Mouse (Mus musculus) lung, adult 2 months (tissue): ENCODE data around the gene Glmp. TPM values are rescaled to one million over a fixed set of nuclear protein-coding genes. Genes with fewer than 3 reads are reported as not detected.
"Not testable (repeated sequence)": the region's sequence is repeated elsewhere in the genome, so short reads cannot be mapped to it uniquely, and the experiment has no call there.

ENCODE experiments used
- DNase-seq: peaks from one replicate; pipeline ENCODE4 v3.0.0; 2022
- H3K4me1 ChIP-seq: fragments of 200-500 bp; 2 replicates; pipeline ENCODE4 v1.6.1; 2011; ENCODE audit warnings: low read length; ENCODE audit not compliant: control insufficient read depth, insufficient read depth
- H3K4me3 ChIP-seq: fragments of 200-500 bp; replicated peaks from 2 replicates; pipeline ENCODE3; 2011; ENCODE audit warnings: low read depth, mild to moderate bottlenecking, control low read depth, low read length; ENCODE audit errors: extremely low read depth
- CTCF ChIP-seq: fragments of 200-500 bp; IDR thresholded peaks from 2 replicates; pipeline ENCODE4 v1.5.1; 2011; ENCODE audit warnings: mild to moderate bottlenecking, low read length, control low read depth; ENCODE audit not compliant: insufficient read depth
- POLR2A ChIP-seq: fragments of 200-500 bp; IDR thresholded peaks from 2 replicates; pipeline ENCODE4 v1.6.1; 2011; ENCODE audit warnings: low read depth, mild to moderate bottlenecking, control low read depth, low read length, borderline replicate concordance; ENCODE audit errors: extremely low read depth
- WGBS: fragments of 180-500 bp; shearing (Covaris S2); methylation state at CpG from one replicate; pipeline ENCODE4 v1.1.7; 2018; 5-methylcytosine and 5-hydroxymethylcytosine counted together
- polyA plus RNA-seq: library from polyadenylated mRNA; depleted of rRNA; stranded (reverse); fragments of >200 nt; gene quantifications from 2 replicates; pipeline ENCODE4 v1.2.3, GENCODE M21; 2012; rRNA removed

The Glmp gene
- polyA plus RNA-seq, result 148 and 183 TPM in 2 replicates

DNA sequence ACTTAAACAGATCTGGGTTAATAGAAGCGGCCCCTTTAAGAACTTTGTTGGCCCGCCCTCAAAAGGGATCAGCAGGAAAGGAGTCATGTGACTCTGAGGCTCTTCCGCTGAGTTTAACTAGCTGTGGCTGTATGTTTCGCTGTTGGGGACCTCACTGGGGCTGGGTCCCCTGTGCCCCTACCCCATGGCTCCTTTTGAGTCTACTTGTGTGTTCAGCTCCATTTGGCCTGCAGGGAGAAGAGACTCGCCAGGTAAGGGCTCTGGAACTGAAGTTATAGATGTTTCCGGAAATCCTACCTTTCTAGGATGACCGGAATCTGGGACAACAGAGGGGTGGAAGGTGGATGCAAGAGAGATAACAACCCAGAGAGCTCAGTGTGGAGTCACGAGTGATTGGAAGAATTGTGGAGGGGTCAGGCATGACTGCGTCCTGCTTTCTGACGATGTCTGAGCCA lies at the start of gene Glmp:
Glmp (plus strand) TSS at position 73 of the 455 bp plus-strand sequence.
- under 1% methylated on average over 10 of the region's 10 CpGs for WGBS
- Histone ChIP-seq H3K4me1 (peaks cover 9% of the 10 kb centered on the region), H3K4me3 (peak within 1 kb of the TSS; percentile 98)
- DNase-seq, result peak; percentile 62
- TF ChIP-seq CTCF (no peak), POLR2A (peak; percentile 67; the same call in 1 of the 2 replicates)

DNA sequence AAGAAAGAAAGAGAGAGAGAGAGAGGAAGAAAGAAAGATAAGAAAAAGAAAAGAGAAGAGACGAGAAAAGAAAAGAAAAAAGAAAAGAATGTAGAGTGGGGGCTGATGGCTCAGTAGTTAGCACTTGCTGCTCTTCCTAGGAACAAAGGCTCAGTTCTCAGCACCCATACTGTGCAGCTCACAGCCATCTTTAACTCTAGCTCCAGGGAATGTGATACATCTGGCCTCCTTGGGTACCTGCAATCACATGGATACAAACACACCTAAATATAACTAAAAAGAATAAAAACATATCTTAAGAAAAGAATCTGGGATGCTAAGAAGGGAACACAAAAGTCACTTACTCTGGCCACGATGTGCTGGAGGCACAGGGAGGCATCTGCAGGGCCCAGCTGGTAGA lies 48.7 kb upstream of the Glmp start:
- no peak for DNase-seq
- no peak for TF ChIP-seq CTCF
- TF ChIP-seq POLR2A, result no peak
- Histone ChIP-seq H3K4me1 (no peaks in the 10 kb centered on the region), H3K4me3 (no peak overlapping the region)
- 78% methylated on average over 2 of the region's 2 CpGs for whole genome bisulfite sequencing

DNA sequence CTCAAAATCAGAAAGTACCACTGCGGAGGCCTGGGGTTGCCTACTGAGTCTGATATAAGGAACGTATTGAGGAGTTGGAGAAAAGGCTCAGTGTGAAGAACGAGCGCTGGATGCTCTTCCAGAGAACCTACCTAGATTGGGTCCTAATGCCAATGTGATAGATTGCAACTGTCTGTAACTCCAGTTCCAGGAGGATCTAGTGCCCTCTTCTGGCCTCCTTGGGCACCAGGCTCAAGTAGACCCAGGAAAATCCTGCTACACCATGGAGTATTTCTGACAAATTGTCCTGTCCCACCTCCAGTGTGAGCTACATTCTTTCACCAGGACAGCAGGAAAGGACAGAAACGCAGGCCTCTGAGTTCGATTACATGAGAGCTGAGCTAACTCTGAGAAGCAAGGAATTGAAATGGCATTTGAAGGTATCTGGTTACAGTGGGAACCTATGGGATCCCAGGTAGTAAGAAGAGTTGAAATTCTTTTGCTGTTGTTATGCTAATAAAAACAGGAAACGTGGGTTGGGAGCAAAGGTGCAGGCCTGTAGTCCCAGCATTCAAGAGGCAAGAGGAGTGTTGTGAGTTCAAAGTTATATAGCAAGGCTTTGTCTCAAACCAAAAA lies 48.2 kb upstream of the Glmp start:
- TF ChIP-seq CTCF (peak; percentile 55), POLR2A (no peak)
- 43% methylated on average over 7 of the region's 7 CpGs for WGBS
- Histone ChIP-seq H3K4me3 (no peak overlapping the region), H3K4me1 (no peaks in the 10 kb centered on the region)
- DNase-seq, result peak; percentile 23

DNA sequence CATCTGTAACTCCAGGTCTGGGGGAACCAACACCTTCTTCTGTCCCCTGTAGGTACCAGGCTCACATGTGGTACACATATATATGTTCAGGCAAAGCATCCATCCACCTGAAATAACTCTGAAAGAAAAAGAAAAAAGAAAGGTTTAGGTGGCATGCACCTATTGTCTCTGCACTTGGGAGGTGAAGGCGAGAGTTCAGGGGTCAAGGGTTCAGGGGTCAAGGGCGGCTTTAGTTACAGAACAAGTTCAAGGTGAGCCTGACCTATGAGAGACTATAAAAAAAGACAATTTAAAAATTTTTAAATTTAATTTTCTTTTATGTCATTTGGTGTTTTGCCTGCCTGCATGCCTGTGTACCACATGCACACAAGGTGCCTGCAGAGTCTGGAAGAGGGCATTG lies 44.8 kb upstream of the Glmp start:
- 86% methylated on average over 2 of the region's 2 CpGs for WGBS
- 0 out of 2 replicates have a peak, but pooled peaks cover 2% of the 10 kb centered on the region for H3K4me1 ChIP-seq
- no peak overlapping the region for H3K4me3 ChIP-seq
- no peak for DNase-seq
- TF ChIP-seq CTCF, result no peak
- TF ChIP-seq POLR2A, result no peak

DNA sequence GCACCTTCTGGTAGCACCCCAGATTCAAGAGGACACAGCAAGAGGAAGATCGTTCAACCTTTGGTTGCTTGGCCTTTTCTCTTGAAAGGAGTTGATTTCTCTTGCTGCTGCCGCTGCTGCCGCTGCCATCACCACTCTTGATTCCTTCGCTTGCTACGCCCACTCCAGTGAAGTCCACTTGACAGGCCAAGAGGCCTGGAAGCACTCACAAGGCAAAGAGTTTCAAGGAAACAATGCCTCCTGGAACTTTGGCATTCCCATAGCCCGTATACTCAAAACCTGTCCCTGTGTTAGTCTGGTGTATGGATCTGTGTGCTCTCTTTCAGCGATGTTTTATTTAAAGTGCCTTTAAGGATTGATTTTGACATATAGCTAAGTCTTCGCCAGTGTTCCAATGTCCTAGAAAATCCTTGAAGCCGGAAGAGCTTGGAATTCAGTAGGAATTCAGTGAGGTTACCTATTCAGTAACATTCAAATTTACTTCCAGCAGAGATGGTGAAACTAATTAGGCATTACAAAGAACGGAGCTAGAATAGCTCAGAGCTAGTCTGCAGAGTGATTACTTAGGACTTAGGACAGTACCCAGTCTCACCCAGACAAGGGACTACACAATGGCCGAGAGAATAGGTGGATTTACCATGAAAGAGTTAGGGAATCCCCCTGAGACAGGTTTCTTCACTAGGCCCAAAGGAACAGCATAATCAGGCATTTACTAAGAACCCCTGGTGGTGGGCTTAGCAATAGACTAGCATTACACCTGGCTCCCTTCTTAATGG lies 43.5 kb upstream of the Glmp start:
- peak; percentile 48; the same call in 1 of the 2 replicates for TF ChIP-seq POLR2A
- H3K4me1 ChIP-seq, result not testable (repeated sequence)
- DNase-seq, result peak; percentile 68
- peak overlapping the region; percentile 8 for H3K4me3 ChIP-seq
- WGBS, result 64% methylated on average over 11 of the region's 11 CpGs

DNA sequence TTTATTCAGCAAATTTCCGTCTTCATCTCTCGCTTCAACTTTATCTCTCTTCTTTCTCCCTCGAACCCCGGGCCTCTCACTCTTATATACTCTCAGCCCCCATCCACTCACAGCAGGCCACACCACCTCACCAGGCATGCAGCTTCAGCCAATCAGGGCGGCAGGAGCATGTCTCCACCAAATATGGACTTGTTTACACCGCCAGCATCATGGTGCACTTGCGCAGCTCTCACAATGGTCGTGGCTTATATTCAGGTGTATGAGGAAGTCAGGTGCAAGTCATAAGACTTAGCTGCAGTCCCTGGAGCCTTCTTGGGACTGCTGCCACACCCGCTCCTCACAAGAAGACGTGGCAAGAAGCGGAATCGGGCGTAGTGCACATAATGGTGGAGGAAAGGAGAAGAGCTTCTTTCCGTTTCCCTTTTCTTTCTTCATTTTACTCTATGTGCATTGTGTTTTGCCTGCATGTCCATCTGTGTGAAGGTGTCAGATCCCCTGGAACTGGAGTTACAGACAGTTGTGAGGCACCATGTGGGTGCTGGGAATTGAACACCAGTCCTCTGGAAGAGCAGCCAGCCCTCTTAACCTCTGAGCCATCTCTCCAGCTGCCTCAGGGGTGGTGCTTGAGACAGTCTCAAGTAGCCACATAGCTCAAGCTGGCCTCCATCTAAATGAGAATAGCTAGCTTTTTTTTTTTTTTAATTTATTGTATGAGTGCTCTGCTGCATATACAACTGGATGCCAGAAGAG lies 39.8 kb upstream of the Glmp start:
- WGBS, result 92% methylated on average over 14 of the region's 14 CpGs
- H3K4me1 ChIP-seq, DNase-seq, H3K4me3 ChIP-seq: not testable (repeated sequence)

DNA sequence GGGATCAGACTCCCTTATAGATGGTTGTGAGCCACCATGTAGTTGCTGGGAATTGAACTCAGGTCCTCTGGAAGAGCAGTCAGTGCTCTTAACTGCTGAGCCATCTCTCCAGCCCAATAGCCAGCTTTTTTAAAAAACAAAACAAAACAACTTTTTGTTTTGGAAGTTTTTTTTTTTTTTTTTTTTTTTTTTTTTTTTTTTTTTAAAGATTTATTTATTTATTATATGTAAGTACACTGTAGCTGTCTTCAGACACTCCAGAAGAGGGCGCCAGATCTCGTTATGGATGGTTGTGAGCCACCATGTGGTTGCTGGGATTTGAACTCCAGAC lies 39.3 kb upstream of the Glmp start:
- H3K4me1 ChIP-seq, DNase-seq, H3K4me3 ChIP-seq: not testable (repeated sequence)
- no CpG with 5 or more reads among the region's 2 CpGs for WGBS

DNA sequence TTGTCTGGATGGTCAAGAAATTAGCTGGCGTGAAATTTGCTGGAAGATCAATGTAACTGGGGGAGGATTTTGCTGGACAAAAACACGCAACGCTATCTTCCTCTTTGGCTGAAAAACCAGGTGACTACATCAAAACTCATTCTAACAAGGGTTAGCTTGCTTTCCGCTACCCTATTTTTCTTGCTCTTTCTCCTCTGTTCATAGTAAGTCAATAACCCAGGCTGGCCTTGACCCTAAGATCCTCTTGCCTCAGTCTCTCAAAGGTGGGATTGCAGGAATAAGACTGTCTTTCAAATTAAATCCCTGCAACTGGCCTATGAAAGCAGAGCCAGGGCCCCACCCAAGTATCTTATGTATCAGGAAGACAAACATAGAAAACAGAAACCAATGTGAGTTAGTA lies 37.7 kb upstream of the Glmp start, which contains the start of gene Gm38392:
Gm38392 (minus strand) TSS at position 101 of the 400 bp plus-strand sequence.
- no peak within 1 kb of the TSS for H3K4me3 ChIP-seq
- TF ChIP-seq POLR2A, result no peak
- no peak for TF ChIP-seq CTCF
- WGBS, result 96% methylated on average over 4 of the region's 4 CpGs
- DNase-seq, result no peak
- 0 out of 2 replicates have a peak, but pooled peaks cover 2% of the 10 kb centered on the region for H3K4me1 ChIP-seq

DNA sequence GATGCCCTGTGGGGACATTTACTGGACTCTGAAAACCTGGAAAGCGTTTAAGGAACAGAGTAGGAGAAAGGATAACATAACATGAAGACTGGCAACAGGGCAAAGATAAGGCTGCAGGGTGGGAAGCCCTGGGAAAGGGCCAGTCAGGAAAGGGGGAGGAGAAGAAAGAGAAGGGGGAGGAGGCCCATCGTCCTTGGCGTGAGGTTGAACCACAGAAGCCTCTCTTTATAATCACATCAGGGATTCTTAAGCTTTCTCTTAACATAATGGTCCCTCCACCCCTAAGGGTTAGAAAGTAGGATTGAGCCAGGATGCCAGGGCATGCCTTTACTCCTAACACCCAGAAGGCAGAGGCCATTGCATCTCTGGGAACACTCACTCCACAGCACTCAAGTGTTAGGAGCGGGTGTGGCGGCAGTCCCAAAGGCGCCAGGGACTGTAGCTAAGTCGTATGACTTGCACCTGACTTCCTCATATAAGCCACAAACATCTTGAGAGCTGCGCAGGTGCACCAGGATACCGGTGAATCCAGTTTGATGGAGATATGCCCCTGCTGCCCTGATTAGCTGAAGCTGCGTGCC lies 36.6 kb upstream of the Glmp start:
- WGBS, result 55% methylated on average over 10 of the region's 10 CpGs
- peak; percentile 46 for DNase-seq
- not testable (repeated sequence) for H3K4me3 ChIP-seq, H3K4me1 ChIP-seq

DNA sequence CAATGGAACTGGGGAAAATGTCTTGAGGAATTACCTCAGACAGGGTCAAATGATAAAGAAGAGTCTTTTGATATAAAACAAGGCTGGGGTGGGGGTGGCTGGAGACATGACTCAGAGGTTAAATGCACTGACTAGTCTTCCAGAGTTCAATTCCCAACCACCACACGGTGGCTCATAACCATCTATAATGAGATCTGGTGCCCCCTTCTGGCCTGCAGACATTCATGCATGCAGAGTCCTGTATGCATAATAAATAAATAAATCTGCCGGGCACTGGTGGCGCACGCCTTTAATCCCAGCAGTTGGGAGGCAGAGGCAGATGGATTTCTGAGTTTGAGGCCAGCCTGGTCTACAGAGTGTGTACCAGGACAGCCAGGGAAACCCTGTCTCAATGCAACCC lies 32.9 kb upstream of the Glmp start:
- peak; percentile 31 for DNase-seq
- TF ChIP-seq POLR2A (no peak), CTCF (no peak)
- Histone ChIP-seq H3K4me3 (no peak overlapping the region), H3K4me1 (peaks cover 2% of the 10 kb centered on the region; the same call in 1 of the 2 replicates)
- 34% methylated on average over 4 of the region's 4 CpGs for WGBS

DNA sequence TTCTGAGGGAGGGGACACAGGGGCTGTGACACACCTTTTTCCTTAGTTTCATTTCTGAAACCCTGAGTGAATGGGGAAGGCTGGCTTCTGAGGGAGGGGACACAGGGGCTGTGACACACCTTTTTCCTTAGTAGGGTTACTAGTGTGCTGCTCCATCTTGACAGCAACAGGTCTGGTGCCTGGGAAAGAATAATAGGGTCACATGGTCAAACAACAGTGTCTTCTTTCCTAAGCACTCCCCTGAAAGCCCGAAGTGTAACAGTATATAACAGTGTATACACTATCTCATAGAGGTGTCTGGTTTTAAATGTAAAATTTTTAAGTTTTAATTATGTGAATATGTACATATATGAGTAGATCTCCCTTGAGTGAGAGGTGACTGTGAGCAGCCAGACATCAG lies 29.6 kb upstream of the Glmp start:
- WGBS, result 50% methylated on average over 1 of the region's 1 CpGs
- H3K4me1 ChIP-seq, H3K4me3 ChIP-seq, DNase-seq: not testable (repeated sequence)
